Mouse (Mus musculus) MEL (cell line): ENCODE data around the gene Cdc42. TPM values are rescaled to one million over a fixed set of nuclear protein-coding genes. Genes with fewer than 3 reads are reported as not detected.

Experiments used
- DNase-seq: peaks from one replicate; pipeline ENCODE4 v3.0.0; 2011; ENCODE audit warnings: low read depth, low spot score
- H3K27ac ChIP-seq: 2 replicates; pipeline ENCODE4 v1.5.1; 2012; ENCODE audit warnings: low read depth, mild to moderate bottlenecking, control low read depth, low read length, moderate library complexity; ENCODE audit not compliant: control insufficient read depth
- H3K27me3 ChIP-seq, 2 experiments: fragments of 150-350 bp in 1 of 2; sonication (generic) in 1 of 2; 2 replicates each; pipeline ENCODE4 v1.6.1; 2012; ENCODE audit warnings: low read length in 2 of 2, mild to moderate bottlenecking in 2 of 2, improper control_type of control experiment in 1 of 2, moderate library complexity in 1 of 2; ENCODE audit not compliant: insufficient read depth in 2 of 2, control insufficient read depth in 1 of 2
- H3K36me3 ChIP-seq, 2 experiments: 2 replicates each; pipeline ENCODE4 v1.6.1; 2012 to 2014; ENCODE audit warnings: low read length in 2 of 2, improper control_type of control experiment in 1 of 2, inconsistent platforms in 1 of 2, mild to moderate bottlenecking in 1 of 2; ENCODE audit not compliant: insufficient read depth in 2 of 2, control insufficient read depth in 1 of 2
- H3K4me1 ChIP-seq, 2 experiments: fragments of 150-350 bp in 1 of 2; sonication (generic) in 1 of 2; 2 replicates each; pipeline ENCODE4 v1.6.1; 2012; ENCODE audit warnings: low read length in 2 of 2, improper control_type of control experiment in 1 of 2, mild to moderate bottlenecking in 1 of 2; ENCODE audit not compliant: insufficient read depth in 2 of 2, control insufficient read depth in 1 of 2
- H3K4me3 ChIP-seq, 2 experiments: fragments of 150-350 bp in 1 of 2; sonication (generic) in 1 of 2; 2 replicates each; pipeline ENCODE4 v1.5.1; 2012; ENCODE audit warnings: low read depth in 2 of 2, low read length in 2 of 2, mild to moderate bottlenecking in 2 of 2, moderate library complexity in 2 of 2, control low read depth in 1 of 2, improper control_type of control experiment in 1 of 2; ENCODE audit not compliant: control insufficient read depth in 1 of 2, insufficient read depth in 1 of 2
- H3K79me2 ChIP-seq: 2 replicates; pipeline ENCODE4 v1.6.1; 2012; ENCODE audit warnings: mild to moderate bottlenecking, low read length, moderate library complexity; ENCODE audit not compliant: control insufficient read depth, poor library complexity, insufficient read depth
- H3K9ac ChIP-seq: 2 replicates; pipeline ENCODE4 v1.6.1; 2012; ENCODE audit warnings: low read depth, mild to moderate bottlenecking, control low read depth, low read length, moderate library complexity; ENCODE audit not compliant: control insufficient read depth, poor library complexity, severe bottlenecking
- H3K9me3 ChIP-seq: fragments of 150-350 bp; sonication (generic); replicated peaks from 2 replicates; pipeline ENCODE4 v1.6.1; 2012; ENCODE audit warnings: mild to moderate bottlenecking, low read length, improper control_type of control experiment, moderate library complexity; ENCODE audit not compliant: insufficient read depth
- BHLHE40 ChIP-seq: IDR thresholded peaks from 2 replicates; pipeline ENCODE4 v1.6.1; 2012; ENCODE audit warnings: low read depth, mild to moderate bottlenecking, inconsistent platforms, low read length, improper control_type of control experiment, borderline replicate concordance
- CHD1 ChIP-seq: IDR thresholded peaks from 2 replicates; pipeline ENCODE4 v1.6.1; 2012; ENCODE audit warnings: low read depth, mild to moderate bottlenecking, inconsistent platforms, low read length, improper control_type of control experiment
- CHD2 ChIP-seq: IDR thresholded peaks from 2 replicates; pipeline ENCODE4 v1.6.1; 2011; ENCODE audit warnings: low read length, improper control_type of control experiment
- CTCF ChIP-seq, 3 experiments: IDR thresholded peaks in 2 of 3; conservative IDR thresholded peaks in 1 of 3; 2 replicates each; pipeline ENCODE4 v1.5.1; 2011 to 2012; ENCODE audit warnings: low read length in 3 of 3, low read depth in 2 of 3, mild to moderate bottlenecking in 2 of 3, improper control_type of control experiment in 1 of 3, inconsistent platforms in 1 of 3, mixed read lengths in 1 of 3, moderate library complexity in 1 of 3; ENCODE audit not compliant: control insufficient read depth in 1 of 3, insufficient read depth in 1 of 3, poor library complexity in 1 of 3, severe bottlenecking in 1 of 3
- E2F4 ChIP-seq: IDR thresholded peaks from 2 replicates; pipeline ENCODE4 v1.6.1; 2011; ENCODE audit warnings: low read depth, low read length, improper control_type of control experiment, borderline replicate concordance
- ELF1 ChIP-seq: IDR thresholded peaks from 2 replicates; pipeline ENCODE4 v1.6.1; 2014; ENCODE audit warnings: low read depth, mild to moderate bottlenecking, inconsistent platforms, low read length, improper control_type of control experiment, moderate library complexity
- EP300 ChIP-seq, 2 experiments: IDR thresholded peaks; 2 replicates each; pipeline ENCODE4 v1.6.1; 2011; ENCODE audit warnings: improper control_type of control experiment in 2 of 2, low read length in 2 of 2, low read depth in 1 of 2, mild to moderate bottlenecking in 1 of 2
- ETS1 ChIP-seq: IDR thresholded peaks from 2 replicates; pipeline ENCODE4 v1.6.1; 2012; ENCODE audit warnings: low read depth, mild to moderate bottlenecking, inconsistent platforms, low read length, improper control_type of control experiment, moderate library complexity
- GATA1 ChIP-seq: IDR thresholded peaks from 2 replicates; pipeline ENCODE4 v1.6.1; 2011; ENCODE audit warnings: low read depth, low read length, improper control_type of control experiment
- HCFC1 ChIP-seq: IDR thresholded peaks from 2 replicates; pipeline ENCODE4 v1.6.1; 2012; ENCODE audit warnings: low read depth, mild to moderate bottlenecking, inconsistent platforms, low read length, improper control_type of control experiment, moderate library complexity
- KAT2A ChIP-seq: conservative IDR thresholded peaks from 2 replicates; pipeline ENCODE4 v1.6.1; 2012; ENCODE audit warnings: low read depth, low read length, improper control_type of control experiment, inconsistent platforms
- MAFK ChIP-seq: IDR thresholded peaks from 2 replicates; pipeline ENCODE4 v1.6.1; 2011; ENCODE audit warnings: low read depth, mild to moderate bottlenecking, low read length, improper control_type of control experiment, borderline replicate concordance
- MAX ChIP-seq: IDR thresholded peaks from 2 replicates; pipeline ENCODE4 v1.6.1; 2011; ENCODE audit warnings: low read length, improper control_type of control experiment
- MAZ ChIP-seq: IDR thresholded peaks from 2 replicates; pipeline ENCODE4 v1.6.1; 2012; ENCODE audit warnings: low read depth, mild to moderate bottlenecking, inconsistent platforms, low read length, improper control_type of control experiment
- MEF2A ChIP-seq: IDR thresholded peaks from 2 replicates; pipeline ENCODE4 v1.6.1; 2014; ENCODE audit warnings: low read depth, mild to moderate bottlenecking, inconsistent platforms, low read length, improper control_type of control experiment; ENCODE audit not compliant: poor library complexity, insufficient replicate concordance, severe bottlenecking; ENCODE audit errors: extremely low read depth
- MXI1 ChIP-seq: IDR thresholded peaks from 2 replicates; pipeline ENCODE4 v1.6.1; 2011; ENCODE audit warnings: mild to moderate bottlenecking, low read depth, low read length, improper control_type of control experiment
- MYB ChIP-seq: IDR thresholded peaks from 2 replicates; pipeline ENCODE4 v1.6.1; 2011; ENCODE audit warnings: mild to moderate bottlenecking, low read depth, low read length, improper control_type of control experiment
- MYC ChIP-seq: IDR thresholded peaks from 2 replicates; pipeline ENCODE4 v1.6.1; 2011; ENCODE audit warnings: low read depth, mild to moderate bottlenecking, low read length, improper control_type of control experiment, moderate library complexity
- NELFE ChIP-seq: IDR thresholded peaks from 2 replicates; pipeline ENCODE4 v1.6.1; 2011; ENCODE audit warnings: low read depth, low read length, improper control_type of control experiment
- POLR2A ChIP-seq, 2 experiments: IDR thresholded peaks; 2 replicates each; pipeline ENCODE4 v1.6.1; 2011 to 2012; ENCODE audit warnings: low read length in 2 of 2, mild to moderate bottlenecking in 2 of 2, control low read depth in 1 of 2, improper control_type of control experiment in 1 of 2, low read depth in 1 of 2, moderate library complexity in 1 of 2; ENCODE audit not compliant: control insufficient read depth in 1 of 2, insufficient read depth in 1 of 2, poor library complexity in 1 of 2
- POLR2AphosphoS2 ChIP-seq: IDR thresholded peaks from 2 replicates; pipeline ENCODE4 v1.6.1; 2011; ENCODE audit warnings: low read length, improper control_type of control experiment
- POLR2AphosphoS5 ChIP-seq: IDR thresholded peaks from 2 replicates; pipeline ENCODE4 v1.6.1; 2012; ENCODE audit warnings: low read depth, borderline replicate concordance, mild to moderate bottlenecking, inconsistent platforms, low read length, moderate library complexity, mixed read lengths
- RAD21 ChIP-seq: IDR thresholded peaks from 2 replicates; pipeline ENCODE4 v1.6.1; 2011; ENCODE audit warnings: mild to moderate bottlenecking, low read depth, low read length, improper control_type of control experiment
- RCOR1 ChIP-seq: IDR thresholded peaks from 2 replicates; pipeline ENCODE4 v1.6.1; 2012; ENCODE audit warnings: low read depth, mild to moderate bottlenecking, inconsistent platforms, low read length, improper control_type of control experiment
- SIN3A ChIP-seq: IDR thresholded peaks from 2 replicates; pipeline ENCODE4 v1.6.1; 2012; ENCODE audit warnings: low read length, improper control_type of control experiment, inconsistent platforms
- SMC3 ChIP-seq: IDR thresholded peaks from 2 replicates; pipeline ENCODE4 v1.6.1; 2011; ENCODE audit warnings: low read depth, low read length, improper control_type of control experiment
- TCF12 ChIP-seq: IDR thresholded peaks from 2 replicates; pipeline ENCODE4 v1.6.1; 2014; ENCODE audit warnings: low read depth, mild to moderate bottlenecking, inconsistent platforms, low read length, improper control_type of control experiment, moderate library complexity
- USF2 ChIP-seq, 2 experiments: IDR thresholded peaks; 2 replicates each; pipeline ENCODE4 v1.6.1; 2011 to 2012; ENCODE audit warnings: improper control_type of control experiment in 2 of 2, low read length in 2 of 2, borderline replicate concordance in 1 of 2, inconsistent platforms in 1 of 2, low read depth in 1 of 2, mild to moderate bottlenecking in 1 of 2; ENCODE audit not compliant: insufficient read depth in 1 of 2
- ZC3H11A ChIP-seq: IDR thresholded peaks from 2 replicates; pipeline ENCODE4 v1.6.1; 2012; ENCODE audit warnings: low read depth, mild to moderate bottlenecking, inconsistent platforms, low read length, improper control_type of control experiment
- ZKSCAN1 ChIP-seq: IDR thresholded peaks from 2 replicates; pipeline ENCODE4 v1.6.1; 2012; ENCODE audit warnings: low read depth, mild to moderate bottlenecking, inconsistent platforms, low read length, improper control_type of control experiment, moderate library complexity
- ZMIZ1 ChIP-seq: IDR thresholded peaks from 2 replicates; pipeline ENCODE4 v1.6.1; 2012; ENCODE audit warnings: low read depth, mild to moderate bottlenecking, inconsistent platforms, low read length, improper control_type of control experiment, moderate library complexity
- ZNF384 ChIP-seq: IDR thresholded peaks from 2 replicates; pipeline ENCODE4 v1.6.1; 2012; ENCODE audit warnings: low read depth, mild to moderate bottlenecking, inconsistent platforms, low read length, improper control_type of control experiment
- polyA plus RNA-seq, 2 experiments: library from polyadenylated mRNA; stranded (reverse) in 1 of 2; unstranded in 1 of 2; fragments of >175 nt in 1 of 2; fragments of >200 nt in 1 of 2; gene quantifications; 2 replicates each; pipeline versions ENCODE4 v1.2.1 to v1.2.4; 2012; ENCODE audit warnings: low replicate concordance in 2 of 2, low read depth in 1 of 2; ENCODE audit not compliant: insufficient read length in 2 of 2, insufficient read depth in 1 of 2, missing spikeins in 1 of 2
- total RNA-seq: library from RNA; depleted of rRNA; stranded (reverse); fragments of 300-350 nt; gene quantifications from 2 replicates; pipeline ENCODE4 v1.2.3, GENCODE M21; 2012

Gene Cdc42
- total and polyA plus RNA-seq, 3 experiments, result 117 to 203 (median 174) TPM

GRCm38 (mm10) chr4:137392874-137393273, 35.4 kb upstream of the Cdc42 start:
- H3K79me2 ChIP-seq, result peaks cover 4% of the 10 kb centered on the region; the same call in 1 of the 2 replicates
- no peaks in the 10 kb centered on the region for H3K36me3 ChIP-seq
- no peak for DNase-seq
- H3K9ac ChIP-seq, result no peak overlapping the region
- no peak overlapping the region for H3K27ac ChIP-seq
- no peak overlapping the region for H3K4me3 ChIP-seq
- no peaks in the 10 kb centered on the region for H3K4me1 ChIP-seq
- TF ChIP-seq MAX (no peak), RCOR1 (no peak), MYB (no peak), EP300 (IDR thresholded peaks at IDR 0.05; ENCODE audit: low read depth in 1 of 2, low read length in 2 of 2) (no peak), MYC (no peak), GATA1 (no peak), ETS1 (no peak), E2F4 (no peak), HCFC1 (no peak)
- no peaks in the 10 kb centered on the region for H3K27me3 ChIP-seq
- no peaks in the 10 kb centered on the region for H3K9me3 ChIP-seq

GRCm38 (mm10) chr4:137391287-137391686, 33.8 kb upstream of the Cdc42 start:
- Histone ChIP-seq H3K36me3 (peaks cover 0 to 4% of the 10 kb centered on the region in 2 experiments; a peak in 1 of 4 replicates), H3K4me3 (no peak overlapping the region), H3K9me3 (no peaks in the 10 kb centered on the region), H3K27me3 (no peaks in the 10 kb centered on the region), H3K4me1 (no peaks in the 10 kb centered on the region; a peak in 1 of 4 replicates), H3K79me2 (peaks cover 11% of the 10 kb centered on the region; the same call in 1 of the 2 replicates), H3K27ac (no peak overlapping the region), H3K9ac (no peak overlapping the region)
- no peak for TF ChIP-seq MYB
- TF ChIP-seq POLR2AphosphoS5, result no peak
- TF ChIP-seq MEF2A, result no peak
- TF ChIP-seq MAFK, result no peak
- TF ChIP-seq ELF1, result no peak
- peak; percentile 64 for TF ChIP-seq RAD21
- no peak for TF ChIP-seq EP300 (IDR thresholded peaks at IDR 0.05; ENCODE audit: low read depth in 1 of 2, low read length in 2 of 2)
- TF ChIP-seq GATA1, result no peak
- no peak for TF ChIP-seq USF2 (IDR thresholded peaks at IDR 0.05; ENCODE audit: borderline replicate concordance in 1 of 2, insufficient read depth in 1 of 2, low read depth in 1 of 2, low read length in 2 of 2)
- no peak for TF ChIP-seq MXI1
- TF ChIP-seq ZMIZ1, result no peak
- no peak for TF ChIP-seq RCOR1
- TF ChIP-seq POLR2A (IDR thresholded peaks at IDR 0.05; ENCODE audit: control insufficient read depth in 1 of 2, insufficient read depth in 1 of 2, low read depth in 1 of 2, low read length in 2 of 2, poor library complexity in 1 of 2), result no peak
- TF ChIP-seq MAZ, result no peak
- TF ChIP-seq MAX, result no peak
- TF ChIP-seq POLR2AphosphoS2, result no peak
- no peak for TF ChIP-seq ZKSCAN1
- no peak for TF ChIP-seq CHD2
- no peak for TF ChIP-seq TCF12
- peak; percentile 56 for TF ChIP-seq SMC3
- peak; percentile 57 for TF ChIP-seq ZC3H11A
- TF ChIP-seq CTCF (IDR thresholded peaks at IDR 0.05 in 2 of 3, conservative IDR thresholded peaks at IDR 0.05 in 1 of 3; ENCODE audit: control insufficient read depth in 1 of 3, insufficient read depth in 1 of 3, low read depth in 2 of 3, low read length in 3 of 3, poor library complexity in 1 of 3, severe bottlenecking in 1 of 3), result peak; percentile 38 to 52 (median 47)
- no peak for TF ChIP-seq BHLHE40
- no peak for TF ChIP-seq MYC
- TF ChIP-seq SIN3A, result no peak
- no peak for TF ChIP-seq KAT2A
- TF ChIP-seq NELFE, result no peak
- TF ChIP-seq ZNF384, result no peak
- no peak for TF ChIP-seq CHD1
- peak; percentile 52 for DNase-seq
